Mouse (Mus musculus) heart, postnatal 0 days (tissue): ENCODE results near the gene Tcf12.

Experiments
- CTCF ChIP-seq: IDR thresholded peaks from 2 replicates; pipeline ENCODE4 v1.5.1; 2016; ENCODE audit warnings: antibody characterized with exemption, control low read depth, low read depth
- EP300 ChIP-seq: IDR thresholded peaks from 2 replicates; pipeline ENCODE4 v1.6.1; 2016; ENCODE audit warnings: antibody characterized with exemption, low read depth

GRCm38 (mm10) chr9:72039369-72039768 lies 72.3 kb downstream of the Tcf12 start:
- TF ChIP-seq CTCF (no peak), EP300 (no peak)
